Mouse (Mus musculus): Measurements from ENCODE around the gene Srl. TPM values are rescaled to one million over a fixed set of nuclear protein-coding genes. Genes with fewer than 3 reads are reported as not detected.
"Not testable (repeated sequence)": the region's sequence is repeated elsewhere in the genome, so short reads cannot be mapped to it uniquely, and the experiment has no call there.

Srl gene
- polyA plus RNA-seq, 1 experiment from 2014 or later: 23.3 TPM

GRCm38 (mm10) chr16:4537616-4538358, 3.8 kb downstream of the Srl start:
- no peak overlapping the region for H3K4me3 ChIP-seq (ENCODE audit: low read depth, low read length)
- 87% methylated on average over 3 of the region's 3 CpGs for WGBS
- H3K27ac ChIP-seq (ENCODE audit: low read depth, low read length): no peak overlapping the region
- no peak overlapping the region for H3K4me2 ChIP-seq (ENCODE audit: low read depth, low read length, severe bottlenecking)
- no peak for ATAC-seq (replicated peaks; ENCODE audit: low FRiP score)
- no peak for DNase-seq (ENCODE audit: low spot score)
- H3K36me3 ChIP-seq (ENCODE audit: control insufficient read depth, insufficient read depth, low read length): no peaks in the 10 kb centered on the region
- H3K9me3 ChIP-seq (ENCODE audit: control insufficient read depth, low read length): no peaks in the 10 kb centered on the region
- no peak overlapping the region for H3K9ac ChIP-seq (ENCODE audit: low read length)
- H3K27me3 ChIP-seq (ENCODE audit: control insufficient read depth, insufficient read depth, low read length): no peaks in the 10 kb centered on the region
- H3K4me1 ChIP-seq (replicated peaks; ENCODE audit: control insufficient read depth, insufficient read depth, low read length): no peaks in the 10 kb centered on the region

GRCm38 (mm10) chr16:4527373-4527772, 14.2 kb downstream of the Srl start:
- H3K4me2 ChIP-seq (ENCODE audit: low read depth, low read length, severe bottlenecking); H3K9me3 ChIP-seq (ENCODE audit: control insufficient read depth, low read length); H3K27me3 ChIP-seq (ENCODE audit: control insufficient read depth, insufficient read depth, low read length); H3K4me3 ChIP-seq (ENCODE audit: low read depth, low read length); DNase-seq (ENCODE audit: low spot score); ATAC-seq (replicated peaks; ENCODE audit: low FRiP score); H3K9ac ChIP-seq (ENCODE audit: low read length); H3K36me3 ChIP-seq (ENCODE audit: control insufficient read depth, insufficient read depth, low read length); H3K4me1 ChIP-seq (replicated peaks; ENCODE audit: control insufficient read depth, insufficient read depth, low read length); H3K27ac ChIP-seq (ENCODE audit: low read depth, low read length): not testable (repeated sequence)
- 93% methylated on average over 12 of the region's 12 CpGs for WGBS

GRCm38 (mm10) chr16:4523313-4524004, 18.2 kb downstream of the Srl start:
- Histone ChIP-seq H3K27ac (ENCODE audit: low read depth, low read length) (no peak overlapping the region), H3K9ac (ENCODE audit: low read length) (no peak overlapping the region), H3K4me1 (replicated peaks; ENCODE audit: control insufficient read depth, insufficient read depth, low read length) (0 out of 2 replicates have a peak, but pooled peaks cover 1% of the 10 kb centered on the region), H3K9me3 (ENCODE audit: control insufficient read depth, low read length) (no peaks in the 10 kb centered on the region), H3K4me3 (ENCODE audit: low read depth, low read length) (no peak overlapping the region), H3K27me3 (ENCODE audit: control insufficient read depth, insufficient read depth, low read length) (no peaks in the 10 kb centered on the region), H3K4me2 (ENCODE audit: low read depth, low read length, severe bottlenecking) (no peak overlapping the region), H3K36me3 (ENCODE audit: control insufficient read depth, insufficient read depth, low read length) (no peaks in the 10 kb centered on the region)
- ATAC-seq (replicated peaks; ENCODE audit: low FRiP score) (no peak), DNase-seq (ENCODE audit: low spot score) (no peak)
- 77% methylated on average over 7 of the region's 7 CpGs for WGBS

- DNase-seq (ENCODE audit: low spot score) (no peak), ATAC-seq (replicated peaks; ENCODE audit: low FRiP score) (no peak)
- Histone ChIP-seq H3K27ac (ENCODE audit: low read depth, low read length) (no peak overlapping the region), H3K9ac (ENCODE audit: low read length) (no peak overlapping the region), H3K9me3 (ENCODE audit: control insufficient read depth, low read length) (no peaks in the 10 kb centered on the region), H3K4me1 (replicated peaks; ENCODE audit: control insufficient read depth, insufficient read depth, low read length) (0 out of 2 replicates have a peak, but pooled peaks cover 1% of the 10 kb centered on the region), H3K36me3 (ENCODE audit: control insufficient read depth, insufficient read depth, low read length) (no peaks in the 10 kb centered on the region), H3K4me2 (ENCODE audit: low read depth, low read length, severe bottlenecking) (no peak overlapping the region), H3K27me3 (ENCODE audit: control insufficient read depth, insufficient read depth, low read length) (no peaks in the 10 kb centered on the region), H3K4me3 (ENCODE audit: low read depth, low read length) (no peak overlapping the region)
- 54% methylated on average over 8 of the region's 8 CpGs for WGBS
Observed at GRCm38 (mm10) chr16:4522879-4523278, 18.7 kb downstream of the Srl start.

- Histone ChIP-seq H3K9me3 (ENCODE audit: control insufficient read depth, low read length) (no peaks in the 10 kb centered on the region), H3K36me3 (ENCODE audit: control insufficient read depth, insufficient read depth, low read length) (no peaks in the 10 kb centered on the region), H3K4me2 (ENCODE audit: low read depth, low read length, severe bottlenecking) (no peak overlapping the region), H3K27ac (ENCODE audit: low read depth, low read length) (no peak overlapping the region), H3K27me3 (ENCODE audit: control insufficient read depth, insufficient read depth, low read length) (no peaks in the 10 kb centered on the region), H3K9ac (ENCODE audit: low read length) (no peak overlapping the region; the same call in 1 of the 2 replicates), H3K4me1 (replicated peaks; ENCODE audit: control insufficient read depth, insufficient read depth, low read length) (0 out of 2 replicates have a peak, but pooled peaks cover 1% of the 10 kb centered on the region), H3K4me3 (ENCODE audit: low read depth, low read length) (no peak overlapping the region)
- DNase-seq (ENCODE audit: low spot score): no peak
- 74% methylated on average over 5 of the region's 5 CpGs for WGBS
- no peak for ATAC-seq (replicated peaks; ENCODE audit: low FRiP score)
Observed at GRCm38 (mm10) chr16:4521735-4522530, 19.7 kb downstream of the Srl start.

GRCm38 (mm10) chr16:4521074-4521667, 20.4 kb downstream of the Srl start:
- Histone ChIP-seq H3K4me1 (replicated peaks; ENCODE audit: control insufficient read depth, insufficient read depth, low read length) (0 out of 2 replicates have a peak, but pooled peaks cover 1% of the 10 kb centered on the region), H3K4me3 (ENCODE audit: low read depth, low read length) (no peak overlapping the region), H3K4me2 (ENCODE audit: low read depth, low read length, severe bottlenecking) (no peak overlapping the region), H3K27ac (ENCODE audit: low read depth, low read length) (no peak overlapping the region), H3K36me3 (ENCODE audit: control insufficient read depth, insufficient read depth, low read length) (no peaks in the 10 kb centered on the region), H3K9me3 (ENCODE audit: control insufficient read depth, low read length) (no peaks in the 10 kb centered on the region), H3K27me3 (ENCODE audit: control insufficient read depth, insufficient read depth, low read length) (no peaks in the 10 kb centered on the region), H3K9ac (ENCODE audit: low read length) (no peak overlapping the region; the same call in 1 of the 2 replicates)
- 81% methylated on average over 4 of the region's 4 CpGs for WGBS
- DNase-seq (ENCODE audit: low spot score): no peak
- no peak for ATAC-seq (replicated peaks; ENCODE audit: low FRiP score)

- no peaks in the 10 kb centered on the region for H3K9me3 ChIP-seq (ENCODE audit: control insufficient read depth, low read length)
- WGBS: 84% methylated on average over 8 of the region's 8 CpGs
- ATAC-seq (replicated peaks; ENCODE audit: low FRiP score) (no peak), DNase-seq (ENCODE audit: low spot score) (no peak)
- H3K9ac ChIP-seq (ENCODE audit: low read length): no peak overlapping the region
- H3K36me3 ChIP-seq (ENCODE audit: control insufficient read depth, insufficient read depth, low read length): no peaks in the 10 kb centered on the region
- H3K4me1 ChIP-seq (replicated peaks; ENCODE audit: control insufficient read depth, insufficient read depth, low read length): 0 out of 2 replicates have a peak, but pooled peaks cover 1% of the 10 kb centered on the region
- H3K27me3 ChIP-seq (ENCODE audit: control insufficient read depth, insufficient read depth, low read length): no peaks in the 10 kb centered on the region
- no peak overlapping the region for H3K4me2 ChIP-seq (ENCODE audit: low read depth, low read length, severe bottlenecking)
- H3K4me3 ChIP-seq (ENCODE audit: low read depth, low read length): no peak overlapping the region
- H3K27ac ChIP-seq (ENCODE audit: low read depth, low read length): no peak overlapping the region
Observed at GRCm38 (mm10) chr16:4520673-4521072, 20.9 kb downstream of the Srl start.

GRCm38 (mm10) chr16:4519825-4520224, 21.8 kb downstream of the Srl start:
- 94% methylated on average over 2 of the region's 2 CpGs for WGBS

More at GRCm38 (mm10) chr16:4519825-4520224, 21.8 kb downstream of the Srl start:
- no peaks in the 10 kb centered on the region for H3K9me3 ChIP-seq (ENCODE audit: control insufficient read depth, low read length)
- no peak overlapping the region for H3K9ac ChIP-seq (ENCODE audit: low read length)
- DNase-seq (ENCODE audit: low spot score) (no peak), ATAC-seq (replicated peaks; ENCODE audit: low FRiP score) (no peak)
- no peak overlapping the region for H3K4me2 ChIP-seq (ENCODE audit: low read depth, low read length, severe bottlenecking)
- H3K4me1 ChIP-seq (replicated peaks; ENCODE audit: control insufficient read depth, insufficient read depth, low read length): 0 out of 2 replicates have a peak, but pooled peaks cover 1% of the 10 kb centered on the region
- no peak overlapping the region for H3K27ac ChIP-seq (ENCODE audit: low read depth, low read length)
- no peaks in the 10 kb centered on the region for H3K36me3 ChIP-seq (ENCODE audit: control insufficient read depth, insufficient read depth, low read length)
- H3K27me3 ChIP-seq (ENCODE audit: control insufficient read depth, insufficient read depth, low read length): no peaks in the 10 kb centered on the region
- no peak overlapping the region for H3K4me3 ChIP-seq (ENCODE audit: low read depth, low read length)

All from forebrain, embryonic 11.5 days (tissue).